Comparison of ENCODE assay signal across 18 mouse cellular contexts in genomic region chr14:76097244-76097643, GRCm38 (mm10). TPM values are rescaled to one million over a fixed set of nuclear protein-coding genes. Genes with fewer than 3 reads are reported as not detected.
A peak's percentile ranks its signal among the peaks of the same experiment; 100 is the strongest.
DNase-seq lines count a peak whose midpoint lies in the region; ATAC-seq and TF ChIP-seq lines count a peak whose summit lies in the region.
"Had no signal": no experiment of that assay in that cellular context is flagged by ENCODE, and none has a peak within 500 bp of the region (broad histone marks: within the 10 kb centered on the region; RNA-seq: fewer than 3 reads in every experiment).

No protein-coding gene starts in this region.

- TF ChIP-seq CTCF in bone marrow macrophage, adult 2 months (IDR thresholded peaks at IDR 0.05; ENCODE audit: low read depth, low read length): no peak

- H3K4me1 ChIP-seq in bone marrow macrophage, adult 2 months (ENCODE audit: control insufficient read depth, insufficient read depth, low read length): peaks cover 43% of the 10 kb centered on the region
- H3K4me1 ChIP-seq: embryonic facial prominence, embryonic 10.5 days; embryonic facial prominence, embryonic 12.5 days; forebrain, embryonic 13.5 days; forebrain, embryonic 15.5 days had no signal

- TF ChIP-seq POLR2A in bone marrow macrophage, adult 2 months (IDR thresholded peaks at IDR 0.05; ENCODE audit: borderline replicate concordance, low read depth, low read length): no peak

- ATAC-seq in granulocyte monocyte progenitor cell, adult 5-6 weeks (replicated peaks; ENCODE audit: poor library complexity, severe bottlenecking): peak; percentile 76
- ATAC-seq in megakaryocyte, adult 5-6 weeks (ENCODE audit: poor library complexity, severe bottlenecking): peak; percentile 95
- ATAC-seq: forebrain, embryonic 13.5 days; forebrain, embryonic 15.5 days; forebrain, postnatal 0 days had no signal

- H3K4me3 ChIP-seq in bone marrow macrophage, adult 2 months (ENCODE audit: insufficient read depth, low read length): no peak overlapping the region
- H3K4me3 ChIP-seq: embryonic facial prominence, embryonic 10.5 days; embryonic facial prominence, embryonic 12.5 days; forebrain, embryonic 13.5 days; forebrain, embryonic 15.5 days had no signal

- DNase-seq in cerebellum, adult 9-10 months: no peak
- DNase-seq in right cerebral cortex, postnatal 36 days (ENCODE audit: low spot score in 2 of 2): no peak
- no peak for DNase-seq in kidney, postnatal 4 days
- DNase-seq: adrenal gland, adult 2 months; adrenal gland, postnatal 10 days; adrenal gland, postnatal 25 days; cerebellum, adult 11-12 months; cerebellum, adult 2 months; cerebellum, adult 9-11 months; cerebellum, postnatal 25 days; forebrain, postnatal 0 days had no signal

- H3K27ac ChIP-seq in bone marrow macrophage, adult 2 months (ENCODE audit: insufficient read depth, low read depth, low read length): peak overlapping the region; percentile 83
- H3K27ac ChIP-seq: embryonic facial prominence, embryonic 10.5 days; embryonic facial prominence, embryonic 12.5 days; forebrain, embryonic 13.5 days; forebrain, embryonic 15.5 days had no signal

RNA-seq across cellular contexts. Expression of gene Gpalpp1, which starts 13.3 kb away (rescaled TPM):
- 19.1 and 22.2 TPM in 2 replicates for polyA plus RNA-seq in bone marrow macrophage, adult 2 months (2012; ENCODE audit: insufficient read depth, insufficient read length, missing spikeins)
- 20.4 and 22.4 TPM in 2 replicates for total RNA-seq in granulocyte monocyte progenitor cell, adult 5-6 weeks (2014; fragmentation: Nextera tagmentation)
- 31.5 and 35.1 TPM in 2 replicates for total RNA-seq in granulocyte monocyte progenitor cell, adult 5-6 weeks (2017)
- 15.3 and 17.1 TPM in 2 replicates for total RNA-seq in megakaryocyte, adult 5-6 weeks (2015)
- 31.9 and 35.3 TPM in 2 replicates for total RNA-seq in megakaryocyte, adult 5-6 weeks (2017)

RNA-seq across cellular contexts. Expression of gene Nufip1, which starts 13.4 kb away (rescaled TPM):
- 7.3 and 7.4 TPM in 2 replicates for polyA plus RNA-seq in bone marrow macrophage, adult 2 months (2012; ENCODE audit: insufficient read depth, insufficient read length, missing spikeins)
- 14.1 and 20.3 TPM in 2 replicates for total RNA-seq in granulocyte monocyte progenitor cell, adult 5-6 weeks (2014; fragmentation: Nextera tagmentation)
- total RNA-seq in granulocyte monocyte progenitor cell, adult 5-6 weeks (2017): 24.8 and 29.9 TPM in 2 replicates
- total RNA-seq in megakaryocyte, adult 5-6 weeks (2015): 11.5 and 13.3 TPM in 2 replicates
- 17.5 and 19.1 TPM in 2 replicates for total RNA-seq in megakaryocyte, adult 5-6 weeks (2017)
